Mouse (Mus musculus): ENCODE measurements at regions not wholly inside any gene's neighbourhood (a gene's known extent, or its start where the extent isn't known, plus 50 kb on each side); places are given as distances from the start of the nearest gene placed in this dataset.

DNA sequence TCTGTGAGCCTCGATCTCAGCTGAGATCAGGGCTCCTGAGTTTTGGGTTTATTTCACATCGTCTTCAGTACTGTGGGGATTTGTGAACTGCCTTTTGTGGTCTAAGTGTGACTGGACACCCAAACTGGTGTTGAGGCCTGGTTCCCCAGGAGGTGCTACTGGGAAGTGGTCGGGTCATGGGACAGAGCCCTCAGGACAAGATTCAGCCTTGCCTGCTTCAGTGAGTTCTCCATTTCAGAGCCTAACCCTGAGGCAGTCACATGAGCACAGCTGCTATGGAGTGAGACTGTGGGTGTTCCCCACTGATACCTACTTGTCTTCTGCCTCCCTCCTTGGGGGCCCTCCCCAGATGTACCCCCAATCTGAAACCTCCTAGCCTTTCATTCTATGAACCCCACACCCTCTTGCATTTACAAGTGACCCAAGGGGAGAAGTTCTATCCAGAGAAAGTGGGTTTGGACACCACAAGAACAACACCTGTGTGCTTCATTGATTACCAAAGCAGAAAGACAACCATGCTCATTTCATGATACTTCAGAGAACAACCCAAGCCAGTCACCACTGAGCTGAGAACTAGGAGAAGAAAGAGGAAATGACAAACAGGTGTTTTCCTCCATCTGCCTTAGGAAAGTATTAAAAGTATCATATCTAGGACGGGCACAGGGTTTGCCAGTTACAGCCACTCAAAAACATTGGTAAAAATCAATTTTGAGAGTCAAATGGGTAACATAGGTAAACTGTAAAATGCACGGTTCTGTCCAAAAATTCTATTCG is 255.8 kb downstream of the Tle3 start:
- no peak for DNase-seq (ENCODE audit: low spot score)

DNA sequence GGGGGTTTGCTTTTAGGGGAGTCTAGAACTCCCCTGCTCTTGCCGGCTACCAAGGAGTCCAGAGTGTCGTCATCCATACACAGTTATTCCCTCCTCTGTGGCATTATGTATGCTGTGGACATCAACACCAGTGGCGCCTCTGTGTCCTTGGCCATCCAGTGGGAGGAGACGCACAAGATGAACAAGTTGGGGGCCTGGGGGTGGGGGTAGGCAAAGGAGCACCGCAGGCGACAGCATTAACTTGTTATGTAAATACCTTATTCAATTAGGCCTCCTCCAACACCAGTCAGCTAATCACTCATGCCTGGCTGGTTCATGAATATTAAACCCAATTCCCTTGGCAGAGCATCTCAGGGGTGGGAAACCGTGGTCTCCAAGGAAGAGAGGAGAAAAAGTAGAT is 250.8 kb downstream of the Tle3 start:
- no peak for DNase-seq (ENCODE audit: low spot score)

GRCm38 (mm10) chr9:61621939-61622338 is 249.8 kb downstream of the Tle3 start:
- no peak for DNase-seq (ENCODE audit: low spot score)

- DNase-seq (ENCODE audit: low spot score), result no peak
Measured at GRCm38 (mm10) chr9:61620786-61621185, 248.6 kb downstream of the Tle3 start.

GRCm38 (mm10) chr9:61620105-61620504 is 247.9 kb downstream of the Tle3 start:
- no peak for DNase-seq (ENCODE audit: low spot score)

DNA sequence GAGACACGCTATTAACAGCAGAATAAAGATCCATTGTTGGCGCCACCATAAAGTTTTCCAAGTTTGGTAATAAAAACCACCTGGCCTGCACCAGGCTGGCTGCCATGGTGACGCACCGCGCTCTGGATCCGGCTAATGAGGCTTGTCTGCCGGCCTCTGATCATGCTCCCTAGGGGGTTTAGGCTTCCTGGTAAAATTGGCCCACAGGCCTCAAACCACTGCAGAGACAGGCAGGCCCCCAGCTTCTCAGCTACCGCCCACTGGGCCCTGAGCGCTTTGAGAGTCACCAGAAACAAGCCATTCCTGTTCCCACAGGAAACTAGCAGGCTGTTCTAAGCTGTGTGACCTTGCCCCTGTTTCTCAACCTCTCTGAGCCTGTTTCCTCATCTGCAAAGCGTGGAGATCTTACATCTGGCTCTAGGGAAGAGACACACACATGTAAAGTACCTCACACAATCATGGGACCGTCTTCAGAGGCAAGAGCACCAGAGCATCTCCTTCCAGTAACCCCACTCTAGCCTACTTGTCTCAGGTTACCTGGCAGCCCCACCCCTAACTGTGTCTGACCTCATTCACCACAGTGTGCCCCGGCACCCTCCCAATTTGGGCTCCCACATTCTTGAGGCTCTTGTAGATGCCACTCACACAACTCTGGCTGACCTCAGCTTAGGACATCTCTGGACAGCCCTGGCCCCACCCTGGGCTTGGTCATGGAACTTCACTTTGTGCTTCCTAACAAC is 246.5 kb downstream of the Tle3 start:
- peak; percentile 85 for DNase-seq (ENCODE audit: low spot score)

- no peak for DNase-seq (ENCODE audit: low spot score)
Measured at GRCm38 (mm10) chr9:61617979-61618378, 245.8 kb downstream of the Tle3 start.

DNA sequence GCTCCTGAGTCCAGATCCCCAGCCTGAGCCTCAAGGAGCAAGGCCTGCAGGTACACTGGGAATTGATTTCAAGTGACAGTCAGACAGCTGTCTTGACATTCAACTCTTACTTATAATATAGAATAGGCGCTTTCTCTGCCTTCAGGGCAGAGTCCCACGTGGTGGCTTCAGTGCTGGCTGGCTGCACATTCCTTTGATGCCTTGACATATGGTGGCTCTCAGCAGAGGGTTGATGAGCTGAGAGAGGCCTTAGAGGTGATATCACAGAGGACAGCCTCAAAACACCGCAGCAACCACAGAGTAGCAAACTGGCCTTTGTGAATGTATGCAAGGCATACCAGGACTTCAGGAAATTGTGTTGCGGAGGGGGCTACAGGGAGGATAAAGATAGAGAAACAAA is 243.4 kb downstream of the Tle3 start:
- no peak for DNase-seq (ENCODE audit: low spot score)

GRCm38 (mm10) chr9:61607576-61607975 is 235.4 kb downstream of the Tle3 start:
- DNase-seq (ENCODE audit: low spot score), result no peak

DNA sequence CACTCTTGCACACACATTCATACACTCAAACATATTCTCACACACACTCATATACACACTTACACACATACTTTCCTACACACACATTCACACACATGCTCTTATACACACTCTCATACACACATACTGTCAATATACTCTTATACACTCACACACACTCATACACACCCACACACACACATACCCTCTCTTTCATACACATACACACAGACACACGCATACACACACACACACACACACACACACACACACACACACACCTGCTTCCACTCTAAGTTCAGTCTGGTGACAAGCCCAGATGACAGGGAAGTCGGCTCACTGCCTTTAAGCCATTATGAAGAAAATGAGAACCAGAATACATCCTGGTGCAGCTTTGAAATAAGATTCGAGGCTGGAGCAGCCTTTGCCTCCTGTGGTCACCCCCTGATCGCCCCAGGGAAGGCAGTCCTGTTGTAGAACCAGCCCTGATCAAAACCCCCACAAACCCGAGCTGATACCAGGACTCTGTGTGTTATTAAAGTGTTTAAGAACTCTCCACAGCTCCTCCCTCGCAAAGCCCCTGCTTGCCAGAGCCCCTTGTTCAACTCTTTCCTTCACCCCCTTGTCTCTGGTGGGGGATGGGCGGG is 230.3 kb downstream of the Tle3 start:
- DNase-seq (ENCODE audit: low spot score), result no peak

- DNase-seq (ENCODE audit: low spot score), result no peak
Measured at GRCm38 (mm10) chr9:61601911-61602310, 229.7 kb downstream of the Tle3 start.

DNA sequence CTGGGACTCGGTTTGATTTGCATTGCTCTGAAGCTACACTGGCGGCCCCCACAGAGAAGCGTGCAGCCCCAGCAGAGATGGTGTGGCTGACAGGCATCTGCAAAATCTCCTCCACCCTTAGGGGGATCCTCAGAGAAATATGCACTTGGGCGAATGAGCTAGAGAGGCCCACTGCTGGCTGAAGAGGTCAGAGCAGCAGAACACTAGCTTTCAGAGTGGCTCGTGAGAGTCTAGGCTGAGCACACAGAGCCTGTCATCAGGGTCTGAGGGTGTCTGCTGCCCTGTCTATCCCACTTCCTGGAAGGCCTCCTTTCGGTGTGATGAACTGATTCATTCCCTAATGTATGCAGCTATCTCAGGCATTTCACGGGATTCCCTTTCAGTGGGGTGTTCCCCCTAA is 225.1 kb downstream of the Tle3 start:
- DNase-seq (ENCODE audit: low spot score), result no peak

DNA sequence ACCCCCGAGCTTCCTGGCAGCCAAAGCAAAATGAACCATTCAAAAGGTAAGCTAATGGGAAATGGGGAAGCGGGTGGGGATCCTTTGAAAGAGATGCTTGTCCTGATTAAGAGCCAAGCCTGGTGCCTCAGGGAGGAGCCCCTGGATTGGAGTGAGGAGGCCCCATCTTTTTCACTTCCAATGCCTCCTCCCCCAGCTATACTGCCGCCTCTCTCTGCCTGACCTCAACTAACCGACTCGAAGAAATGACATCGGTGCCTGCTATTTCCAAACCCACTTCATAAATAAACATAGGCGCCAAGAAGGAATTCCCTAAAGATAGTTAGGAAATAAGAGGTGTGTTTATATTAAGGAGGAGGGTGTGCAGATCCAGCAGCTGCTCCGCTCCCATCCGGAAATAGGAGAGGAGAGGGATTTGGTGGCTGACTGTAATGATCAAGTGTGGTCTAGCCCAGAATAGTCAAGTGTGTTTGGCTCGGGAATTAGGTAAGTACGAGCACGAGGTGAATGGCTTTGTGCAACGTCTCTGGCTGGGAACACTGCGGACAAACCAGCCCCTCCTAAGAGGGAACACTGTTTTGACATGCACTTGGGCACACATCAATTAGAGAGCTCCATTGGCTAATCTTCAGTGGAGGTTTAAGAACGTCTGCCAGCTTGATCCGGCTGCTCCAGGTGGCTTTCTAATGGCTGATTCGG is 224.4 kb downstream of the Tle3 start:
- no peak for DNase-seq (ENCODE audit: low spot score)

GRCm38 (mm10) chr9:61595170-61595967 is 223.2 kb downstream of the Tle3 start:
- no peak for DNase-seq (ENCODE audit: low spot score)

- DNase-seq (ENCODE audit: low spot score), result no peak
Measured at GRCm38 (mm10) chr9:61593991-61594390, 221.8 kb downstream of the Tle3 start.

DNA sequence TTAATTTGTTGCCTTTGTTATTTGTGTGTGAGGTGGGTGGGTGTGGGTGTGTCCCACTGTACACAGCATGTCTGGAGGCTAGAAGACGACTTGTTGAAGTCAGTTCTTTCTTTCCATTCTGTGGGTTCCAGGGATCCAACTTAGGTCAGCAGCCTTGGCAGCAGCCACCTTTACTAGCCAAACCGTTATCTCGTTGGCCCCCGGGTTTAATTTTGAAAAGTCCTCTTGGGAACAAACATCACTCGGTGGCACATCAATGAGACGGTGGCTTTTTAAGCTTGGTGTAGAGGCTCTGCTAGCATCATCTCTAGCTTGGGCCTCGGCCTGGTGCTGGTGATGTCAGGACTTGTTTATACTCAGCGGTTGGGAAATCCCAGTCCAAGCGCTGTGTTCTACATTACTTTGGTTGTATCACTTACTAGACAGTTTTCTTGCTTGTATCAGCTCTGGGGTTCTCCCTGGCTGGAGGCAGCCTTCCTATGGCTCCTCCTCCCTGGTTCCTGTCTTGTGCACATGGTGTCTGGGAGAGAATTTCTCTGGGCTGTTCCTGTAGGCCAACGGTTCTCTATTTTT is 217.6 kb downstream of the Tle3 start:
- no peak for DNase-seq (ENCODE audit: low spot score)

- DNase-seq (ENCODE audit: low spot score), result no peak
Measured at GRCm38 (mm10) chr9:61583281-61584072, 211.3 kb downstream of the Tle3 start.

DNA sequence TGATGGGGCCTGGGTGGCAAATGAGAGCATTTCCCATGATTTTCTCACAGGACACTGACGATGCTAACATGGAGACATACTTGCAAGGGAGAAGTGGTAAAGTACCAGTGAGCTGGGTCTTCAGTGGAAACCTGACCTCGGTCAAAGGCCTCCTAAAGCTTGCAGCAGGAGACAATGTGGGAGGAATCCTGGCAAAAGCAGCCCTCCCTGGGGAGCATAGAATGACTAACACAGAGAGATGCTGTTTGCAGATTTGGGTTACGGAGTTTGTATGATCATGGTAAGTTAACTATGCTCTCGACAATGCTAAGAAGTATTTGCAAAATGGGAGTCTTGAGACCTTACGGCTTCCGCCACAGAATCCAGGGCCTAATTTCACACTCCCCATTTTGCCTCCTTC is 208.9 kb downstream of the Tle3 start:
- DNase-seq (ENCODE audit: low spot score), result peak; percentile 58

GRCm38 (mm10) chr9:61578255-61578654 is 206.1 kb downstream of the Tle3 start:
- no peak for DNase-seq (ENCODE audit: low spot score)

DNA sequence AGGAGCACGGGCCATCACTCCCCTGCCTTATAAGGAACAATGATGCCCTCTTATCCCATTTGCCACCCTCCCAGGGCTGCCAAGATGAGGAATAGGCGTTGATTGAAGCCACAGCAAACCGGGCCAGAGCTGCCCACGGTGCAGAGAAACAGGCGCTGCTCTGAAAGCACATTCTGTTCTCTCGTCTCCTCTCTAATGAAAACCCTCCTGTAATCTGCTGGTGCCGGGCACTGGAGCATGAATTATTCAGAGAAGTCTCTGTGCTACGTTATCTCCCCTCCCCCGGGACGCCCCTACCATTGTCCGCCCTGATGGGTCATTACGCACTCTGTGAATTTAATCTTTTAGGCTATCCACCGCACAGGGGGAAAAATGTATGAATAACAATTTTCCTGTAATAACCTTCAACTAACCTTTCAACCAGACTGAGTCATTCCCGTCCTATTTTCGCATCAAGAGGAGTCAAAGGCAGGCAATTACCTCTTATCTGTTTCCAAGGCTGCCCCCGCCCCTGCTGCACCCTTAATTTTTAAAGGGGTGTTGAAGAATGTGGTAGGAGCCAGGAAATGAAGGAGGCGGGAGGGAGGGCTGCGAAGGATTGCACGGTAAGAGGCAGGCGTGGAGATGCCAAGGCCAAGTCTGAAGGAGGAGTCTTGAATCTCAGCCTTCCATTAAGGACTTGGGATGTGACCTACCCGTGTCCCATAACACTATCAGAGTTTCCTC is 201.6 kb downstream of the Tle3 start:
- peak; percentile 32 for DNase-seq (ENCODE audit: low spot score)

Measured in MN1 (cell line).